Mouse (Mus musculus): ENCODE results near the gene Sytl3.
"Not testable (repeated sequence)": the region's sequence is repeated elsewhere in the genome, so short reads cannot be mapped to it uniquely, and the experiment has no call there.

GRCm38 (mm10) chr17:6632850-6633249 lies 26.0 kb upstream of the Sytl3 start:
- TF ChIP-seq GATA1 (IDR thresholded peaks at IDR 0.05; ENCODE audit: borderline replicate concordance, low read length); FLI1 (IDR thresholded peaks at IDR 0.05; ENCODE audit: low read length): not testable (repeated sequence)
